Mouse (Mus musculus) c-Kit-negative CD71-positive TER-119-positive erythroid progenitor cells, embryonic 14.5 days (primary cell): Measurements from ENCODE around the gene Cdk5r1.
"Not testable (repeated sequence)": the region's sequence is repeated elsewhere in the genome, so short reads cannot be mapped to it uniquely, and the experiment has no call there.

Experiments
- DNase-seq: peaks from one replicate; pipeline ENCODE4 v3.0.0-alpha.2; 2013; ENCODE audit warnings: low read depth, low spot score

Cdk5r1 gene

DNA sequence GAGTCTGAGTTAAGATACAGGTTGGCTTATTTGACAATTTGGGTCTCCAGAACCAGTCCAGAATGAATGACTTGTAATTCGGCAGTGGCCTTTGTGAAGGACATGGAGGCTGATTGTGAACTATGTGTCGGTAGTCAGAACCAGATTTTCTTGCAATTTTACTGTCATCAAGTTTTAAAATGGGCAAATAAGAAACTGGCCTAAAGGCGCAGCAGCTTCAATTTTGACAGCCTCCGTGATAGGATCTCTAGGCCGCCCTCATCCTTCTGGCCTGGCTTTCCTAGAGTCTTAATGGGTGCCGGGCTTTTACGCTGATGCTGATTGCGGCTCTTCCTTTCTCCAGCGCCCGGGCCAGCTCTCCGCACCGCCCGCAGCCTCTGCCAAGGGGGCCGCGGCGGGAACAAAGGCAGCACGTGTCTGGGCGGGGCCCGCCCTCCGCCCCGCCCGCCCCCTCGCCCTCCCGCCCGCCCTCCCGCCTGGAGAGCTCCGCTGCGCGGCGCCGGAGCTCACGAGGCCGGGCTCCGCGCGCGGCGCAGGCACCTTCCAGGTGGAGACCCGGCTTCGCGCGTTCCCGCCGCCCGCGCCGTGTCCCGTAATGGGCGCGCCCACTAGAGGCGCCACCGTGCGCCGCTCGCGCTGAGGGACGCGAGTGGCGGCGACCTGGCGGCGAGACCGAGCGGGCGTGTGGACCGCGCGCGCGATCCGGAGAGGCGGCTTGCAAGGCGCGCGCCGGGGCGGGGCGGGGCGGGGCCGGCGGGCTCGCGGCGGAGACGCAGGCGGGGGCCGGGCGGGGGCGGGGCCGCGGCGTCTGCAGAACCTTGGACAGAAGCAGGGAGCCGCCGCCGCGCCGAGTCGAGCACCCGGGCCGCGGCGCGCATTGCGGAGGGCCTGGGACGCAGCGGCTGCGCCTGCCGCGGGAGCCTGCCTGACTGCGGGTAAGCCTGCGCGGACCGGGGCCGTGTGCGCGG lies at the start of gene Cdk5r1:
Cdk5r1 (plus strand) TSS at position 802 of the 968 bp plus-strand sequence.
- DNase-seq = peak; percentile 65

GRCm38 (mm10) chr11:80428381-80429008 lies 48.3 kb upstream of the Cdk5r1 start, which contains the start of gene Psmd11:
Gene Psmd11, plus strand, starts transcription at chr11:80428615.
- DNase-seq = peak; percentile 87

DNA sequence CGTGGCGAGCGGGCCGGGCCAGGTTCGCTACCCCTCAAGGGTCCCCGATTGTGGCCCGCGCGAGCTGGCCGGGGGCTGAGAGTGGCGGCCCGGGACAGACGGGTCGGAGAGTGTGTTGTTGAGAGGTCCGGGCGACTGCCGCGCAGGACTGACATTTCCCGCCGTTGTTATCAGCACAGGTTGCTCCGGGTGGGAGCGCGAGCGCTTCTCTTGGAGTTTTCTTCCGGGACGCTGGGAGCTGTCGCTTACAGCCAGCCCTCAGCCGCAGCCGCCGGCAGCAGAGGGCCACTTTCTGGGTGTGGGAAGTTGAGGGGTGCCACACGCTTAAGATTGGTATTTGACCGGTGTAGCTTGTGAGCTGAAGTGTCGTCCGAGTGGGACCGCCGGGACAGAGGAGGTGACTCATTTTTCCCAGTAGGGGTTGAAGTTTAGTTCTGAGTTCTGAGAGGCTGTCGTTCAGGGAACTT lies 47.8 kb upstream of the Cdk5r1 start:
- DNase-seq = peak; percentile 54

DNA sequence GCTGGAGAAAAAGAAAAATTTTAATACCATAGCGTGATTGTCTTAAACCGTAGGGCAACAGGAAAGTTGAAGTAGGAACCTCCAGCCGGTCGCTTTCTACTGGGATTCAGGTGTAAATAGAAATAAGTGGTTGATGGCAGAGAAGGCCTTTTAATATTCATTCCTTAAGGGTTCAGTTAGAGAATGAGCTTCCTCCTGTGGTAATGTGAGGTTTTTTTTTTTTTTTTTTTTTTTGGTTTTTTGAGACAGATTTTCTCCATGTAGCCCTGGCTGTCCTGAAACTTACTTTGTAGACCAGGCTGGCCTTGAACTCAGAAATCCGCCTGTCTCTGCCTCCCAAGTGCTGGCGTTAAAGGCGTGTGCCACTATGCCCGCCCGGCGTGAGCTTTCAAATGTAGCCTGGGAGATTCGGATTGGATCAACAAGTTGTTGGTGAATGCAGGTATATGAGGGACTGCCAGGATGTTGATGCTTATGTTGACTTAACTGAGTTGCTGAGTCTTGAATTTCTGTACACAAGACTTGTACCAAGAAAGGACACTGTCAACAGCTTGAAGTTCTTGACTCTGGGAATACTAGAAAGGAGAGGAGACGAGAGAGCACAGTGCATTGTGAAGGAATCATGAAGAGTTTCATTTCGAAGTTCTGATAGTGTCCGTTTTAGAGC lies 47.2 kb upstream of the Cdk5r1 start:
- peak; percentile 21 for DNase-seq

- peak; percentile 8 for DNase-seq
Measured at GRCm38 (mm10) chr11:80430366-80430910, 46.4 kb upstream of the Cdk5r1 start.

DNA sequence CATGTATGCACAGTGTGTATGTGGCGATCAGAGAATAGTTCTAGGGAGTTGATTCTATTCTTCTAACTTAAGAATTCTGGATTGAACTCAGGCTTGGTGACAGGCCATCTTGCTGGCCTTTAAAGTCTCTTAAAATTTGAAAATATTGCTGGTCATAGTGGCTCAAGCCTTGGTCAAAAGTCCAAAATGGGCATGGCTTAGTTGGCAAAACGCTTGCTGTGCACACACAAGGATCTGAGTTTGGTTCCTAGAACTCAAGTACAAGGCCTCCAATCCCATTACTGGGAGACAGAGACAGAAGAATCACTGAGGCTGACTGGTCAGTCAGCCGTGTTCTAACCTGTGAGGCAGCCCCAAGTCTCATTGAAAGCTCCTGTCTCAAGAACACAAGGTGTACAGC lies 29.9 kb upstream of the Cdk5r1 start:
- DNase-seq = no peak

DNA sequence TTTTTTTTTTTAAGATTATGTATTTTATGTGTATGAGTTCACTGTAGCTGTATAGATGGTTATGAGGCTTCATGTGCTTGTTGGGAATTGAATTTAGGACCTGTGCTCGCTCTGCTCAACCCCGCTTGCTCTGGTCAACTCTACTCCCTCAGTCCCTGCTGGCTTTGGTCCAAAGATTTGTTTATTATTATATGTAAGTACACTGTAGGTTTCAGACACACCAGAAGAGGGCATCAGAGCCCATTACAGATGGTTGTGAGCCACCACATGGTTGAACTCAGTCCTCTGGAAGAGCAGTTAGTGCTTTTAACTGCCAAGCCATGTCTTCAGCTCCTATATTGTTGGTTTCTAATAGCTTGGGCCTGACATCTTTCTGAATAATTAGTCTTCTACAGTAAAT lies 27.0 kb upstream of the Cdk5r1 start:
- DNase-seq = no peak

- no peak for DNase-seq
Measured at GRCm38 (mm10) chr11:80452242-80452641, 24.6 kb upstream of the Cdk5r1 start.

DNA sequence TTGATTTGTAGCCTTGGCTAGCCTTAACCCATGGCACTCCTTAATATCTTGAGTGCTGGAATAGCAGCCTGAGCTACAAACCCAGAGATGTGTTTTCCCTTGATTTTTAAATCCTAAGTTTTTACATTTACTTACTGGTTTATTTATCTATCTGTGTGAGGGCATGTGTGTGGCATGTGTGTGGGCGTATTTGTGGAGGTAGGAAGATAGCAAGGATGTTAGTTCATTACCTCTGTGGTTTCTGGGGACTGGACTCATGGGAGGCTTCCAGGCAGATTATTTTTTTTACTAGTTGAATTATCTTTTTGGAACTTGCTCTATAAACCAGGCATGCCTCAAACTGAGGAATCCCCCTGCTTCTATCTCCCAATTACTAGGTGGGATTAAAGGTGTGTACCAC lies 23.6 kb upstream of the Cdk5r1 start:
- no peak for DNase-seq

GRCm38 (mm10) chr11:80463605-80464130 lies 13.2 kb upstream of the Cdk5r1 start:
- not testable (repeated sequence) for DNase-seq

- no peak for DNase-seq
Measured at GRCm38 (mm10) chr11:80471836-80472605, 4.8 kb upstream of the Cdk5r1 start.

- DNase-seq = no peak
Measured at GRCm38 (mm10) chr11:80474175-80474691, 2.6 kb upstream of the Cdk5r1 start.

DNA sequence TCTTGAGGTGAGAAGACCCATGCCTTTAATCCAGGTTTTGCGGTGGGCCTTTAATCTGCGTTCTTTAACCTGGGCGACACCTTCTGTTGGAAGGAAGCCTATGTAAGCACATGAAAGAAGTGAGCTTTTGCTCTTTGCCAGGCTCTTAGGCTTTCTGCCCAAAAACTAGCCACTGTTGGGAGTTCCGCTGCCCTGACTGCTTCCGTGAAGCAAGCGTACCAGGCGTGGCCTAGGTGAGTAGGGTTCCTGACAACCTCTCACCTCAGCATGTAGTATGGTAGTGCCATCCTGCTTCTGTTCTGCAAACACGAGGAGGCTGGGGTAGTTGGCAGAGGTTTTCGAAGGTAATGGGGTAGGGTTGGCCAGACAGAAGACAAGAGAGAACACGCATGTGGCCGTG lies 2.0 kb upstream of the Cdk5r1 start:
- no peak for DNase-seq

DNA sequence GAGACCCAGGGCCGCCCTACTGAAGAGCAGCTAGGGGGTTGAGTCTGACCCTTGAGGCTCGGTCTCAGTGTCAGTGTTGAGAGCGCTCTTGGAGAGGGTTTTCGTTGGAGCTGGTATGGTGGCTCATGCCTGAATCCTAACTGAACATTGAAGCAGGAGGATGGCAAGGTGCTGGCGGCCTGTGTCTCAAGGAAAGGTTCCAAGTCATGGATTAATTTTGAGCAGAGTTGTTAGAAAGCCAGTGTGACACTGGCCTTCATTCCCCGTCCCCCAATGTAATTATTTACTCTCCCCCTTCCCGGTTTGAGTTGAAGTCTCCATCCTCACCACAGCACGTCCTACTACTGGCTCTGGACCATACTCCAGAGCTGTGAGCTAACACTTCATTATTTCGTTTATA lies 1.3 kb upstream of the Cdk5r1 start:
- DNase-seq = no peak

- DNase-seq = no peak
Measured at GRCm38 (mm10) chr11:80477341-80478199, 747 bp downstream of the Cdk5r1 start.

DNA sequence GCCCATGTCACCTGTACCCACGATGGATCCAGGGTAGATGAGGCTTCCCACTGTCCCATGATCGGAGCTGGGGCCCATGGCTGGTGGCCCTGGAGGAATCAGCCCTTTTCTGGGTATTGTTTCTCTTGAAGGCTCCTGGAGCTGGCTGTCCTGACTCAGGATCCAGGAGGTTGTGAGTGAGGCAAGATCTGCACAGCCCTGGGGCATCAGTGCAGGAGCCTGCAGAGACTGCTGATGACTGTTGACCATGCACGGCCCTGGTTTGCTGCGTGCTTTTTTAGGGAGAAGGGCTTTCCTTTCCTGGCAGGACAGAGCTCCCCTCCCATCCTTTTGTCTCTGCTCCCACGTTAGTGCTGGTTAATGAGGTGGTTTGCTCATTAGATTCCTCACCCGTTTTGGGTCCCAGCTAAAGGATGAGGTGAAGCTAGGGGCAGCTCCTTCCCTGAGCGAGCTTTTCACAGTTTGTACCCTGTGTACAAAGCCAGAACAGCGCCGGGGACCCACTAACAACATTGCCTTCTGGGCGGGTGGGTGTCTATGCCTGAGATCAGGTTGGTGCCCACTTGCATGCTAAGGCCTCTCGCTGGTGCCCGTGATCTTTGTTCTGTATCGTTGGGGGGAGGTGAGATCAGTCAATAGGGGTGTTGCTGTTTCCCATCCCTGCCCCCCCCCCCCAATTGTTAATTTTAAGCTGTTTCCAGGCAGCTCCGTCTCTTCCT lies 2.0 kb downstream of the Cdk5r1 start:
- no peak for DNase-seq

DNA sequence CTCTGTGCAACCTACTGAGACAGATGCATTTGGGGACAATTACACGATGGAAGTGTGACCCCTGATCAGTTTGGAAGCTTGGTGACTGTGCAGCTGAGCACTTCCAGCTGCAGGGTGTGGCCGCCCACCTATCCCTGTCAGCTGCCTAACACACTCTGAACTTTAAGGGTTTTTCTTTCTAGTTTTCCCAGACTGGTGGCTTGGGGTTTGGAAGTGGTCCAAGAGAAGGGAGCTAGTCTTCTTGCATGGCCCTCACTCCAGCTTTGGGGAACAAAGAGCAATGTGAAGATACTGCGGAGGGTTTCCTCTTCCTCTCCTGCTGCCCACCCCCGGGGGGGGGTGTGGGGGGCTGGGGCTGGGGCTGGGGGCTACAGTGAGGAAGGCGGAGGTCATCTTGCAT lies 2.6 kb downstream of the Cdk5r1 start:
- DNase-seq = no peak

DNA sequence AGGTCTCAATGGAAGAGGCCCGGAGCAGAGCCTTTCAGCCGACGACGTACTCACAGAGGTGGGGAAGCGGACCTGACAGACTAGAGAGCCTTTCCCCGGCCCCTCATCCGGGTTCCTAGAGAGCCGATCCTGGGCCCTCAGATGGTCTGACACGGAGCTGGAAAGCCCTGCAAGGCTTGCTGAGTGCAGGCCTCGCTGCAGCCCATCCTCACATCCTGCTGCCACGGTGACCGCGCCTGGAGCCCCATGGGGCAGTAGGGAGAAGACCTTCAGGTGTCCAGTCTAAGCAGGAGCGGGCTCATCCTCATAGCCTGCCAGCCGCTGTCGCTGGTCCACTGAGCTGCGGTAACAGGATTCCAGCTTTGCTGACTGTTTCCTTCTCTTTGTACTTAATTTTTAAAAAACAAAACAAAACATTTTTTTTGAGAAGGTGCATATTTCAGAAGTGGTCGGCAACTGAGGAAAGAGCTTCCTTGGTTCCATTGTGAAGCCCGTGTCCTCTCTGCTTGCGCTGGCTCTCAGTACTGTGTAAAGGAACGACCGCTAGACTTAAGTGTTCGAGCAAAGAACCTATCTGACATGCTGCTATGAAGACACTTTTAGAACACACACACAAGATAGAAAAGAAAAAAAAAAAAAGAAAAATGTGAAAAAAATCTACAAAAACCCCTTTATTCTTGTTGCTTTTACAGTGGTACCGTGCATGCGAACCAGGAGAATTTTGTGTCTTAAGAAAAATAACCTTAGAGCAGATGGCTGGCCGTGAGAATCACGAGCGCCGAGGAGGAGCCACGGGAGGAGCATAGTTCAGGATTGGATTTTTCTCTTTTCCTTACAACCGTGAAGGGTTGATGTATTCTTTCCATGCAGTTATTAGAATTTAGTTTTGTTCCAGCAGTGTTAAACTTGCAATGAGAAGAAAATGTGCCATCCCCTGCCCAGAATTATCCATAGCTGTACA lies 3.4 kb downstream of the Cdk5r1 start:
- DNase-seq = no peak
